Mouse (Mus musculus): ENCODE data around the gene Dppa4. TPM values are rescaled to one million over a fixed set of nuclear protein-coding genes. Genes with fewer than 3 reads are reported as not detected.

Gene Dppa4
- polyA plus RNA-seq, 1 experiment from 2014 or later: not detected

- 83% methylated on average over 12 of the region's 12 CpGs for WGBS
These were observed 26.5 kb downstream of the Dppa4 start for GRCm38 (mm10) chr16:48309912-48310630.

DNA sequence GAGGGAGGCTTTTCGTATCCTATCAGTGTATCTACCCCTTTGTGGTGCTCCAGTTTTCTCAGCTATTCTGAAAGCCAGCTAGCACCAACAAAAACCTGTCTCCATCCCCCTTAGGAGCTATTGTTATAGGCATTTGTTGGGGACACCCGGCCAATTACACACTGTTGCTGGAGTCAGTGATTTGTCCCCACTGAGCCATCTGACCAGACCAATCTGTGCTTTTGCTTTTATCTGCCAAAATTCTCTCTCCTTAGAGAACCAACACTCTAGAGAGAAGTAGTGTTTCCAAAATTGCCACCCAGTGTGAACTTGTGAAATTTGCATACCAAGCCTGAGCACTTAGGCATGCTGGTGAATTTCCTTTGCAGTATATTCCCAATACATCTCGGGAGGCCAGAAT lies 31.8 kb downstream of the Dppa4 start:
- Histone ChIP-seq H3K4me2 (ENCODE audit: low read depth) (no peak overlapping the region), H3K4me3 (ENCODE audit: low read depth, low read length) (no peak overlapping the region), H3K4me1 (ENCODE audit: control insufficient read depth, insufficient read depth, low read length) (no peaks in the 10 kb centered on the region), H3K27ac (ENCODE audit: low read depth, low read length) (no peak overlapping the region), H3K36me3 (ENCODE audit: control insufficient read depth, insufficient read depth, low read length) (no peaks in the 10 kb centered on the region), H3K27me3 (ENCODE audit: control insufficient read depth, insufficient read depth, low read length) (no peaks in the 10 kb centered on the region), H3K9ac (ENCODE audit: low read length) (no peak overlapping the region), H3K9me3 (ENCODE audit: control insufficient read depth, low read length) (no peaks in the 10 kb centered on the region)
- no peak for DNase-seq (ENCODE audit: low spot score)
- 94% methylated on average over 3 of the region's 3 CpGs for WGBS
- ATAC-seq (ENCODE audit: insufficient read depth, low FRiP score, low TSS enrichment): no peak

More at GRCm38 (mm10) chr16:48309912-48310630, 26.5 kb downstream of the Dppa4 start:
- no peak for DNase-seq (ENCODE audit: low spot score)
- no peak for ATAC-seq (ENCODE audit: insufficient read depth, low FRiP score, low TSS enrichment)
- Histone ChIP-seq H3K27me3 (ENCODE audit: control insufficient read depth, insufficient read depth, low read length) (no peaks in the 10 kb centered on the region), H3K27ac (ENCODE audit: low read depth, low read length) (no peak overlapping the region), H3K4me1 (ENCODE audit: control insufficient read depth, insufficient read depth, low read length) (no peaks in the 10 kb centered on the region), H3K9me3 (ENCODE audit: control insufficient read depth, low read length) (no peaks in the 10 kb centered on the region), H3K4me3 (ENCODE audit: low read depth, low read length) (no peak overlapping the region), H3K9ac (ENCODE audit: low read length) (no peak overlapping the region), H3K36me3 (ENCODE audit: control insufficient read depth, insufficient read depth, low read length) (no peaks in the 10 kb centered on the region), H3K4me2 (ENCODE audit: low read depth) (no peak overlapping the region)

DNA sequence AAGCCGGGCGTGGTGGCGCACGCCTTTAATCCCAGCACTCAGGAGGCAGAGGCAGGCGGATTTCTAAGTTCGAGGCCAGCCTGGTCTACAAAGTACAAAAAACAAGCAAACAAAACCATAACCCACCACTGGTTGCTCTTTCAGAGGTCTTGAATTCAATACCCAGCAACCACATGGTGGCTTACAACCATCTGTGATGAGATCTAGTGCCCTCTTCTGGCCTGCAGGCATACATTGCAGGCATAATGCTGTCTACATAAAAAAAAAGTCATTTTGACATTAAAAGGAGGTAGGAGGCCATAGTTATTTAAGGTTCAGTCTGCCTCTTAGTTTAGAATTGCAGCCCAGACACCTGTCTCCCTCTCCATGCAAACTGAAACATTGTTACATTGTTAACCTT lies 37.2 kb downstream of the Dppa4 start:
- Histone ChIP-seq H3K4me1 (ENCODE audit: control insufficient read depth, insufficient read depth, low read length) (no peaks in the 10 kb centered on the region), H3K36me3 (ENCODE audit: control insufficient read depth, insufficient read depth, low read length) (no peaks in the 10 kb centered on the region), H3K27me3 (ENCODE audit: control insufficient read depth, insufficient read depth, low read length) (no peaks in the 10 kb centered on the region), H3K9me3 (ENCODE audit: control insufficient read depth, low read length) (no peaks in the 10 kb centered on the region), H3K27ac (ENCODE audit: low read depth, low read length) (no peak overlapping the region), H3K9ac (ENCODE audit: low read length) (no peak overlapping the region), H3K4me3 (ENCODE audit: low read depth, low read length) (no peak overlapping the region), H3K4me2 (ENCODE audit: low read depth) (no peak overlapping the region)
- ATAC-seq (ENCODE audit: insufficient read depth, low FRiP score, low TSS enrichment) (no peak), DNase-seq (ENCODE audit: low spot score) (no peak)
- WGBS: 91% methylated on average over 6 of the region's 6 CpGs

GRCm38 (mm10) chr16:48323133-48323532 lies 39.6 kb downstream of the Dppa4 start:
- WGBS: 56% methylated on average over 6 of the region's 6 CpGs

DNA sequence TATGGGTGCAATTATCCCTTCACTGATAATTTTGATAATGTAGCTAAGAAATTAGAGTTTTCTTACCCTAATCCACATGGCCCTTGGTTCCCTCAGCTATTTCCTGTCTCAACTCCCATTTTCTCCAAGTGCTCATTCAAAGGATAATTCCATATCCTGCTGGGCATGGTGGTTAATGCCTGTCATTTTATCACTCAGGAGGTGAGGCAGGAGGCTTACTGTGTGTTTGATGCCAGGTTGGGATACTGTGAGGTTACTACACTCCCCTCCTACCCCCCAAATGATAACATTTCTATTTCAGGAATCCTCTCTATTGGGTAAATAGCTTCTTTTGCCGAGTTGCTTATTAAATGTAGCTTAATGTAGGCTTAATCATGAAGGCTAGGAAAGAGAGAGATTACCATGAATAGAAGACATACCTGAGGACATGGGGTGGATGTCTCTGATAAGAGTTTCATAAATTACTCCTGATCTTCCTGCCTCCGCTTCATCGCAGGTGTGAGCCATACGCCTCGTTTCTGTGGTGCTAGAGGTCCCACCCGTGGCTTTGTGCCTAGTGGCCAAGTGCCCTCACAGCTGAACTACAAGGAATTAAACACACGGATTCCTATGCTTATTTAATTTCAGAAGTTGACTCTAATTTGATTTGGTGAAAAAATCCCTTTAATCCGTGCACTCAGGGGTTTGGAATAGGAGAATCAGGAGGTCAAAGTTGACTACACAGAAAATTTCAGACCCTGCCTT lies 40.2 kb downstream of the Dppa4 start:
- Histone ChIP-seq H3K9ac (ENCODE audit: low read length) (no peak overlapping the region), H3K27ac (ENCODE audit: low read depth, low read length) (no peak overlapping the region), H3K9me3 (ENCODE audit: control insufficient read depth, low read length) (no peaks in the 10 kb centered on the region), H3K27me3 (ENCODE audit: control insufficient read depth, insufficient read depth, low read length) (no peaks in the 10 kb centered on the region), H3K4me1 (ENCODE audit: control insufficient read depth, insufficient read depth, low read length) (no peaks in the 10 kb centered on the region), H3K36me3 (ENCODE audit: control insufficient read depth, insufficient read depth, low read length) (no peaks in the 10 kb centered on the region), H3K4me2 (ENCODE audit: low read depth) (no peak overlapping the region), H3K4me3 (ENCODE audit: low read depth, low read length) (no peak overlapping the region)
- ATAC-seq (ENCODE audit: insufficient read depth, low FRiP score, low TSS enrichment) (no peak), DNase-seq (ENCODE audit: low spot score) (no peak)
- 87% methylated on average over 8 of the region's 8 CpGs for WGBS

More at GRCm38 (mm10) chr16:48323133-48323532, 39.6 kb downstream of the Dppa4 start:
- H3K4me1 ChIP-seq (ENCODE audit: control insufficient read depth, insufficient read depth, low read length): no peaks in the 10 kb centered on the region
- ATAC-seq (ENCODE audit: insufficient read depth, low FRiP score, low TSS enrichment) (no peak), DNase-seq (ENCODE audit: low spot score) (no peak)
- H3K9ac ChIP-seq (ENCODE audit: low read length): no peak overlapping the region
- no peak overlapping the region for H3K4me2 ChIP-seq (ENCODE audit: low read depth)
- H3K27me3 ChIP-seq (ENCODE audit: control insufficient read depth, insufficient read depth, low read length): no peaks in the 10 kb centered on the region
- H3K27ac ChIP-seq (ENCODE audit: low read depth, low read length): no peak overlapping the region
- H3K9me3 ChIP-seq (ENCODE audit: control insufficient read depth, low read length): no peaks in the 10 kb centered on the region
- no peaks in the 10 kb centered on the region for H3K36me3 ChIP-seq (ENCODE audit: control insufficient read depth, insufficient read depth, low read length)
- H3K4me3 ChIP-seq (ENCODE audit: low read depth, low read length): no peak overlapping the region

DNA sequence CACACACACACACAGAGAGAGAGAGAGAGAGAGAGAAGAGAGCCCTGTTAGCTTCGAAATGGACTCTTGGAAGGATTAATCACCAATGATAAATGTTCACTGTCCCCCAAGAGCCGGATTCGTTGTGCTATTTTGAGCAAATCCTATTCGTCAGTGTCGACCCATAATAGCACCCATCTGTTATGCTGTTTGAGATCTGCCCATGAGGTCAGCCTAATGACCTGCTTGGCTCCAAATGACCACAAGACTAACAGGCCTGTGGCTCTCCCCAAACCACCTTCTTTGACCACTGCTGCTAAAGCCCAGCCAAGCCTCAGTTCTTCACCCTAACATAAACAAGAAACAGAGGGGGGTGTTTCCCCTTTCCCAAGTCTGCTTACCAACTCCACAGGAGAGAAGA lies 43.4 kb downstream of the Dppa4 start:
- no peaks in the 10 kb centered on the region for H3K9me3 ChIP-seq (ENCODE audit: control insufficient read depth, low read length)
- H3K9ac ChIP-seq (ENCODE audit: low read length): no peak overlapping the region
- no peak overlapping the region for H3K4me2 ChIP-seq (ENCODE audit: low read depth)
- WGBS: 31% methylated on average over 5 of the region's 5 CpGs
- no peak overlapping the region for H3K4me3 ChIP-seq (ENCODE audit: low read depth, low read length)
- DNase-seq (ENCODE audit: low spot score): peak; percentile 19
- no peaks in the 10 kb centered on the region for H3K36me3 ChIP-seq (ENCODE audit: control insufficient read depth, insufficient read depth, low read length)
- no peaks in the 10 kb centered on the region for H3K27me3 ChIP-seq (ENCODE audit: control insufficient read depth, insufficient read depth, low read length)
- ATAC-seq (ENCODE audit: insufficient read depth, low FRiP score, low TSS enrichment): no peak
- no peak overlapping the region for H3K27ac ChIP-seq (ENCODE audit: low read depth, low read length)
- no peaks in the 10 kb centered on the region for H3K4me1 ChIP-seq (ENCODE audit: control insufficient read depth, insufficient read depth, low read length)

DNA sequence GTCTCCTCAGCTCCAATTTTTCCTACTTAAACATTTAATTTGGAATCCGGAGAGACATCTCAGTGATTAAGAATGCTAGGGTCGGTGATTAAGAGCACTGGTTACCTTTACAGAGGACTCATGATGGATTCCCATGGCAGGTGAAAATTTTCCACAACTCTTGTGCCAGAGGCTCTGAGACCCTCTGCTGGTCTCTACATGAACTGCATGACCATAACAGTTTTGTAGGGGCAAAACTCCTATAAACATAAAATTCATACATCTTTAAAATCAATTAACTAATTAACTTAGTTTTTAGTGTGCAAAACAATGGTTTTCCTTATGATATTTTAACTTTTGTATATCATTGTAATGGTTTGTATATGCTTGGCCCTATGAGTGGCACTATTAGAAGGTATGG lies 44.9 kb downstream of the Dppa4 start:
- ATAC-seq (ENCODE audit: insufficient read depth, low FRiP score, low TSS enrichment) (no peak), DNase-seq (ENCODE audit: low spot score) (no peak)
- 94% methylated on average over 2 of the region's 2 CpGs for WGBS
- Histone ChIP-seq H3K4me3 (ENCODE audit: low read depth, low read length) (no peak overlapping the region), H3K4me1 (ENCODE audit: control insufficient read depth, insufficient read depth, low read length) (no peaks in the 10 kb centered on the region), H3K27ac (ENCODE audit: low read depth, low read length) (no peak overlapping the region), H3K9ac (ENCODE audit: low read length) (no peak overlapping the region), H3K36me3 (ENCODE audit: control insufficient read depth, insufficient read depth, low read length) (no peaks in the 10 kb centered on the region), H3K4me2 (ENCODE audit: low read depth) (no peak overlapping the region), H3K9me3 (ENCODE audit: control insufficient read depth, low read length) (no peaks in the 10 kb centered on the region), H3K27me3 (ENCODE audit: control insufficient read depth, insufficient read depth, low read length) (no peaks in the 10 kb centered on the region)

- Histone ChIP-seq H3K4me3 (ENCODE audit: low read depth, low read length) (no peak overlapping the region), H3K27ac (ENCODE audit: low read depth, low read length) (no peak overlapping the region), H3K27me3 (ENCODE audit: control insufficient read depth, insufficient read depth, low read length) (no peaks in the 10 kb centered on the region), H3K9ac (ENCODE audit: low read length) (no peak overlapping the region), H3K4me1 (ENCODE audit: control insufficient read depth, insufficient read depth, low read length) (no peaks in the 10 kb centered on the region), H3K9me3 (ENCODE audit: control insufficient read depth, low read length) (no peaks in the 10 kb centered on the region), H3K4me2 (ENCODE audit: low read depth) (no peak overlapping the region), H3K36me3 (ENCODE audit: control insufficient read depth, insufficient read depth, low read length) (no peaks in the 10 kb centered on the region)
- DNase-seq (ENCODE audit: low spot score) (no peak), ATAC-seq (ENCODE audit: insufficient read depth, low FRiP score, low TSS enrichment) (no peak)
- WGBS: 75% methylated on average over 3 of the region's 3 CpGs
These were observed 48.3 kb downstream of the Dppa4 start for GRCm38 (mm10) chr16:48331822-48332221.

- Histone ChIP-seq H3K27ac (ENCODE audit: low read depth, low read length) (no peak overlapping the region), H3K4me1 (ENCODE audit: control insufficient read depth, insufficient read depth, low read length) (no peaks in the 10 kb centered on the region), H3K9me3 (ENCODE audit: control insufficient read depth, low read length) (no peaks in the 10 kb centered on the region), H3K4me3 (ENCODE audit: low read depth, low read length) (no peak overlapping the region), H3K9ac (ENCODE audit: low read length) (no peak overlapping the region), H3K4me2 (ENCODE audit: low read depth) (no peak overlapping the region), H3K27me3 (ENCODE audit: control insufficient read depth, insufficient read depth, low read length) (no peaks in the 10 kb centered on the region), H3K36me3 (ENCODE audit: control insufficient read depth, insufficient read depth, low read length) (no peaks in the 10 kb centered on the region)
- ATAC-seq (ENCODE audit: insufficient read depth, low FRiP score, low TSS enrichment) (no peak), DNase-seq (ENCODE audit: low spot score) (no peak)
- 90% methylated on average over 4 of the region's 4 CpGs for WGBS
These were observed 51.8 kb downstream of the Dppa4 start for GRCm38 (mm10) chr16:48335326-48335725.

Data from neural tube, embryonic 11.5 days (tissue).